In genomic region chr17:70834430-70834965, GRCm38 (mm10) we compare ENCODE assay signal across 9 mouse cellular contexts. TPM values are rescaled to one million over a fixed set of nuclear protein-coding genes. Genes with fewer than 3 reads are reported as not detected.
DNase-seq lines count a peak whose midpoint lies in the region; ATAC-seq lines count a peak whose summit lies in the region.
"Had no signal": no experiment of that assay in that cellular context is flagged by ENCODE, and none has a peak within 500 bp of the region (broad histone marks: within the 10 kb centered on the region; RNA-seq: fewer than 3 reads in every experiment).

No protein-coding gene starts in this region.

- H3K27me3 ChIP-seq in embryonic facial prominence, embryonic 11.5 days (ENCODE audit: control insufficient read depth, insufficient read depth, low read length): no peaks in the 10 kb centered on the region
- peaks cover 13% of the 10 kb centered on the region; the same call in 1 of the 2 replicates for H3K27me3 ChIP-seq in limb, embryonic 10.5 days (ENCODE audit: low read depth, poor library complexity, severe bottlenecking)
- H3K27me3 ChIP-seq in midbrain, embryonic 12.5 days: peaks cover 21% of the 10 kb centered on the region
- H3K27me3 ChIP-seq: CH12.LX had no signal

- intact Hi-C loops in heart, postnatal 25 days (cut with DNase I): no loop called here

- WGBS in embryonic facial prominence, embryonic 11.5 days: under 1% methylated on average over 29 of the region's 29 CpGs
- WGBS in limb, embryonic 10.5 days: under 1% methylated on average over 29 of the region's 29 CpGs
- WGBS in midbrain, embryonic 12.5 days: under 1% methylated on average over 29 of the region's 29 CpGs

- peak; percentile 94 for DNase-seq in heart, adult 11 months
- DNase-seq in heart, postnatal 25 days (ENCODE audit: low spot score): no peak
- peak; percentile 60 for DNase-seq in embryonic facial prominence, embryonic 11.5 days (ENCODE audit: low spot score)
- peak; percentile 15 for DNase-seq in heart, postnatal 4 days
- DNase-seq in limb, embryonic 10.5 days (ENCODE audit: low spot score): peak; percentile 66
- DNase-seq in right cerebral cortex, postnatal 36 days (ENCODE audit: low spot score in 2 of 2): no peak
- DNase-seq in natural killer cell, adult 2 months (ENCODE audit: low spot score in 2 of 2): no peak

- peak overlapping the region; percentile 27 for H3K4me3 ChIP-seq in embryonic facial prominence, embryonic 11.5 days (ENCODE audit: low read depth, low read length)
- peak overlapping the region; percentile 51 for H3K4me3 ChIP-seq in limb, embryonic 10.5 days
- peak overlapping the region; percentile 46 for H3K4me3 ChIP-seq in midbrain, embryonic 12.5 days

- peak overlapping the region; percentile 58 for H3K4me2 ChIP-seq in embryonic facial prominence, embryonic 11.5 days (ENCODE audit: low read depth, low read length)
- H3K4me2 ChIP-seq in midbrain, embryonic 12.5 days (replicated peaks): peak overlapping the region; percentile 83

- 0 out of 2 replicates have a peak, but pooled peaks cover 2% of the 10 kb centered on the region for H3K4me1 ChIP-seq in embryonic facial prominence, embryonic 11.5 days (ENCODE audit: control insufficient read depth, insufficient read depth, low read length)
- peaks cover 34% of the 10 kb centered on the region for H3K4me1 ChIP-seq in limb, embryonic 10.5 days
- peaks cover 15% of the 10 kb centered on the region for H3K4me1 ChIP-seq in midbrain, embryonic 12.5 days

- ATAC-seq in embryonic facial prominence, embryonic 11.5 days (replicated peaks; ENCODE audit: insufficient number of reproducible peaks, low FRiP score, low TSS enrichment, low read depth): no peak
- ATAC-seq in midbrain, embryonic 12.5 days (ENCODE audit: low FRiP score, low read depth): peak; percentile 64

- H3K36me3 ChIP-seq in embryonic facial prominence, embryonic 11.5 days (replicated peaks; ENCODE audit: control insufficient read depth, insufficient read depth, low read depth, low read length): no peaks in the 10 kb centered on the region; the same call in 1 of the 2 replicates
- peaks cover 19% of the 10 kb centered on the region for H3K36me3 ChIP-seq in limb, embryonic 10.5 days
- H3K36me3 ChIP-seq in midbrain, embryonic 12.5 days: no peaks in the 10 kb centered on the region

- H3K27ac ChIP-seq in embryonic facial prominence, embryonic 11.5 days (replicated peaks; ENCODE audit: low read depth, low read length): no peak overlapping the region
- peak overlapping the region; percentile 53; the same call in 1 of the 2 replicates for H3K27ac ChIP-seq in limb, embryonic 10.5 days
- peak overlapping the region; percentile 39; the same call in 1 of the 2 replicates for H3K27ac ChIP-seq in midbrain, embryonic 12.5 days (replicated peaks)

- H3K9me3 ChIP-seq in embryonic facial prominence, embryonic 11.5 days (replicated peaks; ENCODE audit: control insufficient read depth, low read length): no peaks in the 10 kb centered on the region
- no peaks in the 10 kb centered on the region for H3K9me3 ChIP-seq in limb, embryonic 10.5 days (replicated peaks)
- no peaks in the 10 kb centered on the region for H3K9me3 ChIP-seq in midbrain, embryonic 12.5 days

- peak overlapping the region; percentile 43 for H3K9ac ChIP-seq in embryonic facial prominence, embryonic 11.5 days (replicated peaks; ENCODE audit: low read length)
- peak overlapping the region; percentile 55 for H3K9ac ChIP-seq in midbrain, embryonic 12.5 days (replicated peaks)

RNA-seq across cellular contexts. Expression of gene Tgif1, which starts 18.8 kb away (rescaled TPM):
- 1 to 10 TPM; 5.3 to 7.6 TPM for total RNA-seq in heart, postnatal 25 days (2021)
- polyA plus RNA-seq in embryonic facial prominence, embryonic 11.5 days (2014; fragmentation: Nextera tagmentation; extraction: Ambion mirVana): 92.4 and 96.5 TPM in 2 replicates
- 10 to 100 TPM; 13.7 to 15.5 TPM for total RNA-seq in heart, postnatal 4 days (2021)
- 105 and 132 TPM in 2 replicates for polyA plus RNA-seq in limb, embryonic 10.5 days (2016; fragmentation: Nextera tagmentation; extraction: Ambion mirVana)
- 50.1 and 58.9 TPM in 2 replicates for polyA plus RNA-seq in midbrain, embryonic 12.5 days (2016; fragmentation: Nextera tagmentation; extraction: Ambion mirVana)

Comparison
In these comparisons a context has a peak if more than half of its experiments do, and no peak if none do; other contexts are left out.
1. DNase-seq: peak in heart, adult 11 months (single experiment), embryonic facial prominence, embryonic 11.5 days (single experiment), heart, postnatal 4 days (single experiment) and limb, embryonic 10.5 days (single experiment); none in heart, postnatal 25 days (single experiment), right cerebral cortex, postnatal 36 days (0 of 2) and natural killer cell, adult 2 months (0 of 2).
2. Peak in every context shown above with its lines, with median percentiles within 50 percentile points of each other: H3K4me3 ChIP-seq.